Mouse (Mus musculus): Measurements from ENCODE around the gene Trim65.

The Trim65 gene

DNA sequence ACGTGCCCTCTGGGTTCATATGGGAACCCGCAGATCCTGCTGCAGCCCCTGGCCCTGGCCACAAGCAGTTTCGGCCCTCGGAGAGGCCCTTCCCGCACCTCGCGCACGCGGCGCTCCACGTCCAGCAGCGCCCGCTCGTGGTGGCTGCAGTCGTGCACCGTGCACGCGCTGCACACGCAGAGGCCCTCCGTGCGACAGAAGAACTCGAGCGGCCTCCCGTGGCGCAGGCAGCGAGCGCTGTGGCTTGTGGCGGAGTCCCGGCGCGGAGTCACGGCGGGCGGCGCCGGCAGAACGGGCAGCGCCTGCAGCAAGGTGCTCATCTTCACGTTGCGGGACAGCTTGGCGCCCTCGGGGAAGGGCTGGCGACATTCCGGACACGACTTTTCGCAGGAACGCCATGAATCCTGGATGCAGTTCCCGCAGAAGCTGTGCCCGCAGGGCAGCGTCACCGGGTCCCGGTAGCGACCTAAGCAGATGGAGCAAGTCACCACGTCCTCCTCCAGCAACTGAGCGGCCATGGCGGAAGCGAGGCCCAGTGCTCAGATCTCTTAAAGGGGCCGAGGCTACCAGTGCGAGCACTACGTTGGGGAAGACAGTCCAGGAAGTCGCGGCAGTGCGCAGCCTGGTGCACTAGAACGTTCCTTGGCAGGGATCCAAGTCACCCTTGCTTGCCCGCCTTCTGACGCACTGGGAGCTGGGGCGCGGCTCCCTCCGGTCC lies at the start of gene Trim65:
Trim65 (minus strand) TSS at position 641 of the 718 bp plus-strand sequence.
- DNase-seq (ENCODE audit: extremely low read depth, low read depth), result peak; percentile 72

DNA sequence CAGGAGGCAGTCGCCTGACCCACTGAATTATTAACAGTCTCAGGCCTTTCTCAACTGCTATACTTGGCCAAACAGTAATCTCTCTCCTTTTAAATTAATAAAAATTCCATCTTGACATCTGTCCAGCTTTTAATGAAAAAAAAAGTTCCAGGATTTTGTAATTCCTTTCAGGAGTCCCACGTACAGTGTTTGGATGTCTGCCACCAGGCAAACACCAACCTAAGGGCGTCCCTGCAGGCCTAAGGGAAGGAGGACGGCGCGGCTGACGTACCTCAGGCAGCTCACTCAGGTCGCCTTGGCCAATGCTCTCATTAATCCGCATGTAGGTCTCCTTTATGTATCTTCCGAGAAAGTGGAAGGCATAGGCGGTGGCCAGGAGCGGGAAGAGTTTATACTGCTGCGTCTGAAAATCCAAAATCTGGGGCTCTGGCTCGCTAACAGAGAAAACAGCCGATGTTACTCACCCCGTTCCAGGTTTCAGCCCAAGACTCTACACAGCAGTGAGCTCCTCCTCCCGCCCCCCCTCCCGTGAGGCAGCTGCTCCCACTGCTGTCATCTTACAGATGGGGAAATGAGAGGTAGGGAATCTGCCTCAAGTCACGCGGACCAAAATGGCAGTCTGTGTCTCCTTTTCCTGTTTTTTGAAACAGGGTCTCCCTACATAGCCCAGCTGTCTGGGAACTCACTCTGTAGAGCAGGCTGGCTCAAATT lies 47.6 kb upstream of the Trim65 start:
- no peak for DNase-seq (ENCODE audit: extremely low read depth, low read depth)

DNA sequence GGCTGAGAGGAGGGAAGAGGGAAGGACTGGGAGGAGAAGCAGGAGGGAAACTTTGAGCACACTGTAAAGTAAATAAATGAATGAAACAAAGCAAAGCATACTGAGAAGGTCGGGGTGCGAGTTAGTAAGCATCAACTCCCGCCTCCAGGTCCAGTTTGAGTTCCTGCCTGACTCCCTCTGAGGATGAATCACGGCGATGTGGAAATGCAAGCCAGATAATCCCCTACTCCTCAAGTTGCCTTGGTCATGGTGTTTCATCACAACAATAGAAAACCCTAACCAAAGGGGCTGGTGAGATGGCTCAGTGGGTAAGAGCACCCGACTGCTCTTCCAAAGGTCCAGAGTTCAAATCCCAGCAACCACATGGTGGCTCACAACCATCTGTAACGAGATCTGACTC lies 45.1 kb upstream of the Trim65 start:
- no peak for DNase-seq (ENCODE audit: extremely low read depth, low read depth)

DNA sequence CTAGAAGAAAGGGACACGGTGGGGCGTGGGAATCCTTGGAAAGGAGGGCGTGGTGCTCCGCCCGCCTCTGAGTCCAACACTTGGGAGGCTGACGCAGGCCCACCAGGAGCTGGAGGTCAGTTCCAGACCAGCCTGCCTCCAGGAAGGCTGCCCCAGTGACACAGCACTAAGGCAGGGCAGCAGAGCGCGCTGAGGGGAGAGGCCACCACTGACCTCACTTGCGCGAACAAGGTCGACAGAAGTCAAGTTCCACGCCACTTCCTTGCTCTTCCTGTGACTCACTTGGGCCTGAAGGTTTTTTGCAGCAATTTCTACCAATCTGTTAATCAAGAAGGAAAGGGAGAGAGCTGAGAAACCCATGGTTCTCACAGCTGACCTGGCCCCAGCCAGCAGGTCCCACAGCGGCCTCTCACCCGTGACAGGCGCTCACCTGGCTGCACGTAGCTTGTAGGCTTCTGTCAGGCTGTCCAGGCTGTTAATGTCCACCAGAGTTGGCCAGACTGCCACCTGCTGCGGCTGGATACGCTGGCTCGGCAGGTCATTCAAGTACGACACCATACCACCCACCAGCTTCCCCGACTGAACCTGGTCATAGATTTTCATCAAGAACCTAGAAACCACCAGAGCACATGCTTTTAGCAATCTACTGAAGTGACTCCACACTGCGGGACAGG lies 44.0 kb upstream of the Trim65 start:
- no peak for DNase-seq (ENCODE audit: extremely low read depth, low read depth)

DNA sequence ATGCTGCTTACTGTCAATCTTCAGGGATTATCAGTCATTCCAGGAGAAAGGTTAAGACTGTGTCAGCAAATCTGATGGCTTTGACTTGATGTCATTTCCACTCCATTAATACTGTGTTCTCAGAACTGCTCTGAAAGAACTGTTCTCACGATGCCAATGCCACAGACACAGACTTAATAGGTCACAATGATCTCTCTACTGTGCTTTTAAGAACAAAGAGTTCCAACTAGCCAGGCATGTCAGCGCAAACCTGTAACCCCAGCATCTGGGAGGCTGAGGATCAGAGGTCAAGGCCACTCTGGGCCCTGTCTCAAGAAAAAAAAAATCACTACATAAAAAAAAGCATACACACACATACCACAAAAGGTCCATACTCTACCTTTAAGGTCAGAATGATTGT lies 41.0 kb upstream of the Trim65 start:
- no peak for DNase-seq (ENCODE audit: extremely low read depth, low read depth)

DNA sequence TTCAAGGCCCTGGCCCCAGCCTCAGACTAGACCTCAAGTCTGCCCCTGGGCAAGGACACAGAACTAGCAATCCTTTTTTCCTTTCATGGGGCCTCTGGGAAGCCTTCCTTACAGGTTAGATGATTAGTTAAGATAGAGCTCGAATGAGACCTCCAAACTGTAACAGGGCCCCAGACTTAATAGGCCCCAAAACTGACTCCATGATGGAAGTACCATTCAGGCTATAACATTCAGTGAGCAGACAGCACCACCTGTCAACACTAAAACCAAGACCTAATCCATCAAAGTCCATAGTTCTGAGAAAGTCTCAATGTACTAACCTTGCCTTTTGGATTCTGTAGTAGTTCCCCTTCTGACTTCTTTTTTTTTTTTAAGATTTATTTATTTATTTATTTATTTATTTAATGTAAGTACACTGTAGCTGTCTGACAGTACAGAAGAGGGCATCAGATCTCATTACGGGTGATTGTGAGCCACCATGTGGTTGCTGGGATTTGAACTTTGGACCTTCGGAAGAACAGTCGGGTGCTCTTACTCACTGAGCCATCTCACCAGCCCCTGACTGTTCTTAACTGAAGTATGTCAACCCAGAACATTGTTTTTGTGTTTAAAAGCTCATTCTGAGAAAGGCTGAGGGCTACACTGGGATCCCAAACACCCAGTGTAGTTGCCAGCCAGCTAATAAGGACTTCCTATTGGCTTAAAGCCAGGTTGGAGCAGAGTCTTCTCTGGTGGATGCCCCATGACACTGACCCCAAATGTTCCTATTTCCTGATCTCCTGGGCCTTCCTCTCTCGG lies 39.3 kb upstream of the Trim65 start:
- DNase-seq (ENCODE audit: extremely low read depth, low read depth), result no peak

DNA sequence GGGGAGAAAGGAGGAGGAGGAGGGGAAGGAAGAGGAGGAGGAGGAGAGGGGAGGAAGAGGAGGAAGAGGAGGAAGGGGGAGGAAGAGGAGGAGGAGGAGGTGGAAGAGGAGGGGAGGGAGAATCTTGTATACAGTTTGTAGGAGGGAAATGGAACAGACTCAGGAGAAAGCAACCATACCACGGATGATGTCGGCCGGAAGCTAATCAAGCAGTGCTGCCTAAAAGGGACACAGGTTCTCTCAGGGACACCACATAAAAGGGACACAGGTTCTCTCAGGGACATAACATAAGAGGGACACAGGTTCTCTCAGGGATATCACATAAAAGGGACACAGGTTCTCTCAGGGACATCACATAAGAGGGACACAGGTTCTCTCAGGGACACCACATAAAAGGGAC lies 38.3 kb upstream of the Trim65 start:
- DNase-seq (ENCODE audit: extremely low read depth, low read depth), result no peak

DNA sequence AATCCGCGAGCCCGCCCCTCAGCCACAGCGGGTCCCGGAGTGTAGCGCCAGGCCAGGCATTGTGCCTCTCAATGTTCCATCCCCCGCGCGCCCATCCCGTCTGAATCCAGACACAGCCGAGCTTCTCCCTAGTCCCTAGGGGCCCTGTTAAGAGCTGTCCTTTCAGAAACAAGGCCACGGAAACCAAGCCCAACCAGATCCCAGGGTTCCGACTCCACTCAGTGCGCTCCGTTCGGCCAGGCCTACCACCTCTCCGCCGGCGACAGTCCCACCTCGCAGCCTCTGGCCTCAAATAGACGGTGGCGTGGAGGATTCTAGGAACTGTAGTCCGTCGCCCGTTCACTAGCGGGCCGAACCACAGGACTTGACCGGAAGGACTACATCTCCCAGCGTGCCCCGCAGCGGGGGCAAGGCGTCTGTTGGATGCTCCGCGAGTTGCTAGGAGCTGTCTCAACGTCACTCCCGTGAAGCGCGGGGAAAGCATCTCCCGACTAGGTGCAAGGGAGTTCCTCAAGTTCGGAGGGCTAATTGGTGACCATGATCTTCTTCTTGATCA lies 37.0 kb upstream of the Trim65 start, which contains the start of gene Fbf1:
Fbf1 (minus strand) TSS at position 283 of the 556 bp plus-strand sequence.
- peak; percentile 94 for DNase-seq (ENCODE audit: extremely low read depth, low read depth)

DNA sequence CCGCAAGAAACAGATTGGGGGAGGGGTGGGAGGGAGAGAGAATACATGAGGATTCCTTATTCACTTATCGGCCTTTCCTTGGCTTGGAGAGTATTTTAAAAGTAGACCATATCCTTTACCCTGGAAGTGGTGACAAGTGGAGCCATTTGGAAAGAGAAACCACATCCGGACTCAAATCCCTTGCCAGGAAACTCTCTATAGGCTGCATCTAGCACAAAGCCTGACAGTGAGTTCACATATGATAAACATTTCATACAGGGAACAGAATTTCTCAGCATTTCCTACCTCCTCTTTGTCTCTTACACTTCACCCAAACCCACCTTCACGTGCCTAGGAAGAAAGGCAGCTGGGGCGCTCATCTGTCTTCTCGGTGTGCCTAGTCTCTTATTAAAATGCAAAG lies 36.3 kb upstream of the Trim65 start:
- peak; percentile 13 for DNase-seq (ENCODE audit: extremely low read depth, low read depth)

DNA sequence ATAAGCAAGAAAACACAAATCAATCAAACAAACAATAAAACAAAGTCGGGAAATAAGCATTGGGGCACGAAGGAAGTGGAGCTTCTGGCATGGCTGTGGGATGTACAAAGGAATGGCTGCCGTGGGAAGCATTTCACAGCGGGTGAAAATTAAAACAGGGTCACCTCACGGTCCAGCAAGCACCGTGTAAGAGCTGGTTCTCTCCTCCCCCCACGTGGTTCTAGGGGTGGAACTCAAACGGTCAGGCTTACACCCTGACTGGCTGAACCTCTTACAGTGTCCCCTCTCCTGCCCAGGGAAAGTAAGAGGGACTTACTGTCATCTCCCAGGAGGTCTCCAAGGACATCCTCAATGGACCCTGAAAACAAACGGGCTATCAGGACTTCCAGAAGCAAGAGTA lies 32.1 kb upstream of the Trim65 start:
- DNase-seq (ENCODE audit: extremely low read depth, low read depth), result no peak

DNA sequence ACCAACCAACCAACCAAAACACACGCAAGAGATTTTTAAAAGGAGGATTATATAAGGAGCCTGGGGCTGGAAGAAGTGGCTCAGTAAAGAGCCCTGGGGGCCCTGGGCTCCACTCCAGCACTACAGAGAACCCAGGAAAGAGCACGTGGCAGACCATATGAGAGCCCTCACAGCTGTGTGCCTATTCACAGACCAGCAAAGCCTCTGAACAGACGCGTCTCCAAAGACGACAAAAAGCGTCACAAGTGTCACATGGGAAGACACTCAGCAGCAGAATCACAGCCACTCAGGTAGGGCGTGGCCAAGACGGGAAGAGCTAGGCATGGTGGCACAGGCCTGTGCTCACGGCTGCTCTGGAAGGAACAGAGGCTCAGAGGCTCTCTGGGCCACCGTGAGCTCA lies 31.2 kb upstream of the Trim65 start:
- DNase-seq (ENCODE audit: extremely low read depth, low read depth), result no peak

DNA sequence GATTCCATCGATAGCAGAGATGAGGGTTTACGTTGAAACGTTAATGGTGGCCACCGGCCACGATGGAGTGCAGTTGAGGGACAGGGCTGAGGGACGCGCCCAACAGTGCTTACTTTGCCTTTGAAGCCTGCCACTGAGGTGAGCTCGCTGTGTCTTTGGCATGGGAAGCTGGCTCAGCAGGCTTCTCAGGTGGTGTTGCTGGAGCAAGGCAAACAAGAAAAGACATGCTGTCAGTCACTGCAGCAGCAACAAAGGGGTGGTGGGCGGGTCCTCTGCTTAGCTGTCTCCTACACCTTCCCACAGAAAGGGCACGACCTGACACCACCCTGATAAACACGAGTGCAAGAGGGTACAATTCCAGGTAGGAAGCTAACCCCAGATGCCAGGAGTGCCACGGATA lies 30.4 kb upstream of the Trim65 start:
- no peak for DNase-seq (ENCODE audit: extremely low read depth, low read depth)

DNA sequence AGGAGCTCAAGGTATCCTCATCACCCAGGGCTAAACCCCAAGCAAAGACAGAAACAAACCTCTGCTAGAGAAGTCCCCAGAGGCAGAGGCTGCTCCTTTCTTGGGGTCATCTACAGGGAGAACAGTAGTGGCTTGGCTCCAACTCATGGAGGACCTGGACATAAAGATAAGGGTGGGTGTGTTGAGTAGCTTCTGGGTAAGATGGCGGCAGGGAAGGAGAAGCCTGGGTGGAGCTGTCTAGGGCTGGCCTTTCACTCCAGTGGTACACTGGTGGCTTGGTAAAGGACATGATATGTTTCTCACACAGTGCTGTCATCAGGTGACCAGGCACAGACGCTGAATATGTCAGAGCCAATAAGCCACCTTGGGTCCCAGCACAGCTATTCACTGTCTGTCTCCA lies 20.0 kb upstream of the Trim65 start:
- no peak for DNase-seq (ENCODE audit: extremely low read depth, low read depth)

DNA sequence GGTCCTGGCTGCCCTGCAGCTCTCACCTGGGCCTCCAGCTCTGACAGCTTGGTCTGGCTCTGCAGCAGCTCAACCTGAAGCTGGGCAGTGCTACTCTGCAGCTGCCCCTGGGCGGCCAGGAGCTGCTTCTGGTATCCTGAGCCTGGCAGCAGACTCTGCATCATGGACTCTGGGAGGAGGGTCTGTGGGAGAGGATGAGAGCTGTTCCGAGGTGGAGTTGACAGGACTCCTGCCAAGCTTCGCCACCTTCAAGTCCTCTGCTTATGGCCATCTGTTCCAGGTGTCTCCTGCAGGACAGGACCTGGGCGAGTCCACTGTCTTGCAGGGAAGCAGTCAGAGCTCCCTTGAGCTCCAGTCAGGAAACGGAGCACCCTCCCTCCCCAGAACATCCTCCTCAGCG lies 18.4 kb upstream of the Trim65 start:
- DNase-seq (ENCODE audit: extremely low read depth, low read depth), result no peak

DNA sequence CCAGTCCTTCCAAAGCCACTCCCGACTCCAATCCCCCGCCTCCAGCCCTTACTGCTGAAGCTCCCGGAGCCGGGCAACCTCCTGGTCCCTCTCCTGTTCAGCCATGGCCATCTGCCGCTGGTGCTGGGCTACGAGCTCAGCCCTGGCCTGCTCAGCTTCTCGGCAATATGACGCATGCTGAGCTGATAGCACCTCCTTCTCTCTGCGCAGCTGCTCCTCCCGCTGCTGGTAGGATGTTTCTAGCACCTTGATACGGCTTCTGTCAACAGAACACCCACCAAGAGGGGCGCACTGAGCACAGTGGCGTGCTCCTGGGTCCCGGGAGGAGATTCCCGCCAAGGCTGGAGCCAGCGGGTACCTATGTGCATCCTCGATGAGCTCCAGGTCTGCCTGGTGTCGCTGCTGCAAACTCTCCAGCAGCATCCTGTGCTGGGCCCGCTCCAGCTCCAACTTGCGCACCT lies 17.9 kb upstream of the Trim65 start:
- no peak for DNase-seq (ENCODE audit: extremely low read depth, low read depth)

DNA sequence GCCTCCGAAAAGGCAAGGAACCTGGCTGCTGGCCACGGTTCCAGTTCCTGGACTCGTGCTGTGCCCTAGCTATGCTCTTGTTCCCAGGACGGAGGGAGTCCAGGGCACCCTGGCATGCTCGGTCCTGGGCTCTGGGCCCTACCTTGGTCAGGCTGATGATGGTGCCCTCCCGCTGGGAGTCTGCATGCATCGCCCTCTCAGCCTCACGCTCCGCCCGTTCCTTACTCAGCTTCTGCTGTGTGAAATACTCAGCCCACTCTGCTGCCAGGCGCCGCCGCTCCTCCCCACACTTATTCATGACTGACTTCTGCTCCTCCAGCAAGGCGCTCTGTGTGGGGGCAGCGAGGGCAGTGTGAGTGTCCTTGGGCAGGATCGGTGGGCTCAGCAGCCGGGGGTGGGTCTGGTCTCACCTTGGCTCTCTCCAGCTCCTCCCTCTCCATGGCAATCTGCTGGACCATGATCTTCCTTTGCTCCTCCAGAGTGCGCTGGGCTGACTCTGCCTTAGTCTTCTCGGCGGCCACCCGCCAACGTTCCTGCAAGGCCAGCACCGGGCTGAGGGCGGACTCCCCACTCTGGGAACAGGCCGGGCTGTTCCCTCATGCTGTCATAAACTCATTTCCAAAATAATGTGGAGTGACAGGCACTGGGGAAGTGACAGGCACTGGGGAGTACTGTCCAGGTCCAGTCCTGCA lies 15.5 kb upstream of the Trim65 start:
- no peak for DNase-seq (ENCODE audit: extremely low read depth, low read depth)

DNA sequence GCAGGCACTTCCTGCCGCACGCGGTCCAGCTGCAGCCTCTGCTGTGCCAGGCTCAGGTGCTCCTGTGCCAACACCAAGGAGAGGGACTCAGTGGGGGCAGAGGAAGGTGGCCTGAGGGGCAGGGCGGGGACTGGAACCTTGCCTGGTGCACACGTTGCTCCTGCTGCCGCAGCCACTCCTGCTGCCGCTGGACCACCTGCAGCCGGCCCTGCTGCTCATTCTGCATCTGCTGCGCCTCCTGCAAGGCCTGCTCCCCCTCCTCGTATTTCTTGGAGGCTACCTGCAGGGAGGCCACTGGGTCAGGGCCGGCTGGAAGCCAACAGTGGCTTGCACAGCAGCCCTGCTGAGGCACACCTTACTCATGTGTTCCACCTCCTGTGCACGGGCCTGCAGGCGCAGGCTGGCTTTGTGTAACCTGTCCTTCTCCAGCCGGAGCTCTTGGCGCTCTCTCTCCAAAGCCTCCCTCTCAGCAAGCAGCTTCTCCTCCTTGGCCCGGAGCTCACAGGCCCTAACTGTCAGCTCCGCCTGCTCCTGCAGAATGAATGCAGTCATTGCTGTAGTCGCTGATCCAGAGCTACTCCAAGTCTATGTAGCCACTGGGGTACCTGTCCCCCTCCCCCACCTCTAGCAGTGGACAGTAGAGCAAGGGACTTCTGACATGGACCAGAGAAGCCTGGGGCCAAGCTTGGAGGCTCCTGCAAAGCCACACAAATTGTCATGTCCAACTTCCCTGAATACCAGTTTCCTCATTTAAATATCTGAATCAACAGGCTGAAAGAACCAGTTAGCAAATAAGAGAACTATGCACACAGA lies 14.8 kb upstream of the Trim65 start:
- DNase-seq (ENCODE audit: extremely low read depth, low read depth), result no peak

DNA sequence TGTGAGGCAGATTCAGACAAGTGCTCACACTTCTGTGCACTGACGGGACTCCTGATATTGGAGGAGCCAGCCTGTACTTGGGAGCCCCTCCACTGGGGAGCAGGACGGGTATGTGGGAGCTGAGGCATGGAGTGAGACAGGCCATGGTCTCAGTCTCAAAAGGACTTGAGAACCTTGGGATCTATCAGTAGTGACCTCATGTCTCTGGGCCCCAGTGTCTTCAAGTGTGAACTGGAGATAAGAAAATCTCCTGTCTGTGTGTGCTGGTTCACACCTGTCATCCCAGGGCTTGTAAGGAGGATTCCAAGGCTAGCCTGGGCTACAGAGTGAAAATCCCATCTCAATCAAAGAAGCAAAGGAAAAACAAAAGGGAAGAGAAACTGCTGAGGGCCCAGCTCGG lies 12.5 kb upstream of the Trim65 start:
- no peak for DNase-seq (ENCODE audit: extremely low read depth, low read depth)

DNA sequence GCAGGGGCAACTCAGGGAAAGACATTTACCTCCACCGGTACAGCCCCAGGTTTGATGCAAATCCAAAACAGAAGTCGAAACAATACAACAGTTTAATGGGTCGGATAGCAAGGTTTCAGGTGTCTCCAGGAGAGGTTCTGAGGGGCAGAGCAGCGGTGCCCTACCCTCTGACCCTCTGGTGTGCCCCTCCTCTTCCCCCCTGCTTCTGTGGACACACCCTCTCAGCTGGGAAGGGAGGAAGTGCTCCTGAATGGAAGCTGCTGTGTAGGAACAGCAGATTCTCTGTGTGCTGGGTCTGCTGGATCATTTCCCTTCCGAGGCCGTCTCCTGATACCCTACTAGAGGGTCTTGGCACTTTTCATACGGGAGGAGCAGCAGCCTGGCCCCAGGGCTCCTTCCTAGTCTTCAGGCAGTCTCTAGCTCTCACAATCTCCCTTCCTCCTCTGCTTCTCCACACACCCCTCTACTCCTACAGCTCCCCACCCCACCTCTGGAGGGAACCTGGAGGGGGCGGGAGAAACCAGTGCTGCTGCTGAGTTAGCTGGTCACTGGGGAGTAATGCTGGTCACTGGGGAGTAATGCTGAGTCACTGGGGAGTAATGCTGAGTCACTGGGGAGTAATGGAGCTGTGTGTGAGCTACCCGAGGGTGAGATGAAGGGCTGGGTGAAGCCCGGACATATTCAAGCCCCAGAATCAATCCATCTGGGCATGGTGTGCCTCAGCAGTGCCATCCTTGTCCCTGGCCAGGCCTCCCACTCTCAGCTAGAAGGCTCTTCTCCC lies 11.5 kb upstream of the Trim65 start:
- DNase-seq (ENCODE audit: extremely low read depth, low read depth), result peak; percentile 29
